Mouse (Mus musculus) liver, adult 2 months (tissue): ENCODE measurements around the gene Pnmal2. TPM values are rescaled to one million over a fixed set of nuclear protein-coding genes. Genes with fewer than 3 reads are reported as not detected.

Source experiments
- DNase-seq: peaks from one replicate; pipeline ENCODE4 v3.0.0-alpha.2; 2011; ENCODE audit warnings: low read depth, low spot score; ENCODE audit errors: extremely low read depth
- H3K27ac ChIP-seq: fragments of 200-500 bp; replicated peaks from 2 replicates; pipeline ENCODE4 v1.5.1; 2012; ENCODE audit warnings: low read depth, mild to moderate bottlenecking, control low read depth, inconsistent platforms, low read length; ENCODE audit not compliant: insufficient read depth
- H3K27me3 ChIP-seq: fragments of 200-500 bp; 2 replicates; pipeline ENCODE4 v1.6.1; 2012; ENCODE audit warnings: mild to moderate bottlenecking, moderate library complexity, low read length, inconsistent platforms; ENCODE audit not compliant: control insufficient read depth, insufficient read depth
- H3K36me3 ChIP-seq: fragments of 200-500 bp; 2 replicates; pipeline ENCODE4 v1.6.1; 2012; ENCODE audit warnings: low read length, inconsistent platforms; ENCODE audit not compliant: control insufficient read depth, insufficient read depth
- H3K4me1 ChIP-seq: fragments of 200-500 bp; 2 replicates; pipeline ENCODE4 v1.6.1; 2011; ENCODE audit warnings: low read length; ENCODE audit not compliant: control insufficient read depth, insufficient read depth
- H3K4me3 ChIP-seq: fragments of 200-500 bp; 2 replicates; pipeline ENCODE4 v1.5.1; 2011; ENCODE audit warnings: low read depth, mild to moderate bottlenecking, control low read depth, low read length, moderate library complexity; ENCODE audit not compliant: insufficient read depth
- H3K79me2 ChIP-seq: fragments of 200-500 bp; 2 replicates; pipeline ENCODE4 v1.6.1; 2012; ENCODE audit warnings: inconsistent platforms, mild to moderate bottlenecking, low read length, moderate library complexity; ENCODE audit not compliant: control insufficient read depth, insufficient read depth
- H3K9ac ChIP-seq: fragments of 200-500 bp; 2 replicates; pipeline ENCODE4 v1.6.1; 2012; ENCODE audit warnings: low read depth, mild to moderate bottlenecking, control low read depth, inconsistent platforms, low read length
- CTCF ChIP-seq: fragments of 200-500 bp; IDR thresholded peaks from 2 replicates; pipeline ENCODE4 v1.5.1; 2011; ENCODE audit warnings: low read depth, low read length, control low read depth
- POLR2A ChIP-seq: fragments of 200-500 bp; IDR thresholded peaks from 2 replicates; pipeline ENCODE4 v1.6.1; 2011; ENCODE audit warnings: low read length, control low read depth; ENCODE audit not compliant: insufficient read depth; ENCODE audit errors: extremely low read depth
- WGBS: fragments of 180-500 bp; shearing (Covaris S2); methylation state at CpG from one replicate; pipeline ENCODE4 v1.1.7; 2018; 5-methylcytosine and 5-hydroxymethylcytosine counted together
- polyA plus RNA-seq: library from polyadenylated mRNA; depleted of rRNA; stranded (reverse); fragments of >200 nt; gene quantifications from 2 replicates; pipeline ENCODE4 v1.2.3, GENCODE M21; 2012; rRNA removed
- total RNA-seq: library from RNA; depleted of rRNA; stranded (reverse); fragments of >200 nt; gene quantifications from 2 replicates; pipeline ENCODE4 v1.2.3, GENCODE M21; 2014; rRNA removed

Gene Pnmal2
- total and polyA plus RNA-seq, 2 experiments = under 0.01 to 0.02 TPM

- peak within 1 kb of the TSS; percentile 58; the same call in 1 of the 2 replicates for H3K4me3 ChIP-seq
- no peaks in the 10 kb centered on the region for H3K79me2 ChIP-seq
Measured at GRCm38 (mm10) chr7:16992451-16992807, 47.9 kb downstream of the Pnmal2 start, which contains the start of gene Ccdc8. Gene Ccdc8, plus strand, starts transcription at chr7:16992708.

DNA sequence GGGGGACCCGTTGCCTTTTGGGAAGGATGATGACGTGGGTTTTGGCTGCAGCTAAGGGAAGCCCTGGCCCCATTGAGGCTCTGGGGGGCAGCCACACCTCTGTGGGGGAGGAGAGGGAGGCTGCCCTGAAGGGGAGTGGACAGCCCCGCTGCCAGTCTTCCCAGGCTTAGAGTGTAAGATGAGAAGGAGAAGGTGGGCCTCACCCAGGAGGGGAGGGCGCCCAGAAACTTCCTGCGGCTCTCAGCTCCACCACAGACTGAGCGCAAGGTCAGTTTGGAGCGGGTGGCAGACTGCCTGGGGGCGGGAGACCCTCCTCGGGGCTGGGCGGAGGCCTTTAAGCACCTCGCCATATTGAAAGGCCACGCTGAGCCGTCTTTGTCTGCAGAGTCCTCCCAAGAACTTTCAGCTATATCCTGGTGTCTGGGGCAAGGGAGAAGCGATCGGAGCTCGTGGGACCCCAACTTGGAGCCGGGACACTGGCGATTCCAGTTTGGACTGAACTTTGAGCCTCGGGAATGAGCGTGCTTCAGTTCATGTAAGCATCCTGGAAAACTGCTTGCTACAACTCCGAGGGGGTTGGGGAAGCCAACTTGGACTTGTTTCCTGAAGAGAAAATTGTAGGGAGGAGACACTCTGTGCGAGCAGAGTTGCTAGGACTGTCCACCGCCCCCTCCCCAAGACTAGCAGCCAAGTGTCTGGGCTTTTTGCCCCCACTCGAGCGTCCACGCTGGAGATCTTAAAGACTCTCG is 49.3 kb downstream of the Pnmal2 start:
- TF ChIP-seq CTCF (no peak), POLR2A (no peak)
- Histone ChIP-seq H3K36me3 (no peaks in the 10 kb centered on the region), H3K79me2 (no peaks in the 10 kb centered on the region), H3K4me1 (no peaks in the 10 kb centered on the region; the same call in 1 of the 2 replicates), H3K9ac (peak overlapping the region; percentile 37), H3K27me3 (0 out of 2 replicates have a peak, but pooled peaks cover 3% of the 10 kb centered on the region), H3K27ac (no peak overlapping the region), H3K4me3 (peak overlapping the region; percentile 58)
- no peak for DNase-seq
- WGBS = 8% methylated on average over 27 of the region's 27 CpGs

More at GRCm38 (mm10) chr7:16992451-16992807, 47.9 kb downstream of the Pnmal2 start, which contains the start of gene Ccdc8:
- Histone ChIP-seq H3K27ac (no peak within 1 kb of the TSS), H3K36me3 (no peaks in the 10 kb centered on the region), H3K9ac (no peak within 1 kb of the TSS), H3K4me1 (no peaks in the 10 kb centered on the region), H3K27me3 (0 out of 2 replicates have a peak, but pooled peaks cover 3% of the 10 kb centered on the region)
- DNase-seq = no peak
- TF ChIP-seq CTCF (no peak), POLR2A (no peak)
- WGBS = 94% methylated on average over 5 of the region's 5 CpGs

- peak overlapping the region; percentile 58 for H3K4me3 ChIP-seq
- H3K4me1 ChIP-seq = peaks cover under 1% of the 10 kb centered on the region
- H3K27me3 ChIP-seq = 0 out of 2 replicates have a peak, but pooled peaks cover 3% of the 10 kb centered on the region
- TF ChIP-seq CTCF = no peak
- no peak for TF ChIP-seq POLR2A
- no peaks in the 10 kb centered on the region for H3K79me2 ChIP-seq
- H3K36me3 ChIP-seq = no peaks in the 10 kb centered on the region
- DNase-seq = no peak
- WGBS = 27% methylated on average over 20 of the region's 20 CpGs
- H3K9ac ChIP-seq = peak overlapping the region; percentile 37
- H3K27ac ChIP-seq = no peak overlapping the region
Measured at GRCm38 (mm10) chr7:16994400-16994799, 49.9 kb downstream of the Pnmal2 start.

DNA sequence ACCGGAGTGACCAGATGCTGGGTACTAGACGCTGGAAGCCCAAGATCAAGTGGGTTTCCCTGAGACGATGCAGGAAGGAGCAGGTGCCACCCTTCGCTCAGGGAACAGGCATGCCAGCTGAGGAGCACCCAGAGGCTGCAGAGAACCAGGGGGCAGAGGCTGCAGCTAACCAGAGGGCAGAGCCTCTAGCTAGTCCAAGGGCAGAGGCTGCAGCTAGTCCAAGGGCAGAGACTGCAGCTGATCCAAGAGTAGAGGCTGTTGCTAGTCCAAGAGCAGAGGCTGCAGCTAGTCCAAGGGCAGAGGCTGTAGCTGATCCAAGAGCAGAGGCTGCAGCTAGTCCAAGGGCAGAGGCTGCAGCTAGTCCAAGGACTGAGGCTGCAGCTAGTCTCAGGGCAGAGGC is 50.9 kb downstream of the Pnmal2 start:
- no peak overlapping the region for H3K9ac ChIP-seq
- H3K36me3 ChIP-seq = no peaks in the 10 kb centered on the region
- H3K27ac ChIP-seq = no peak overlapping the region
- H3K4me1 ChIP-seq = peaks cover 2% of the 10 kb centered on the region
- H3K27me3 ChIP-seq = 0 out of 2 replicates have a peak, but pooled peaks cover 3% of the 10 kb centered on the region
- WGBS = 94% methylated on average over 4 of the region's 4 CpGs
- TF ChIP-seq CTCF = no peak
- TF ChIP-seq POLR2A = no peak
- DNase-seq = no peak
- H3K79me2 ChIP-seq = no peaks in the 10 kb centered on the region
- no peak overlapping the region; the same call in 1 of the 2 replicates for H3K4me3 ChIP-seq

Other genes starting within 250 kb of the Pnmal2 start
- gene Ceacam9, start 222.8 kb upstream of the Pnmal2 start, total RNA-seq = not detected in 2 replicates
- not detected in 2 replicates for gene Ceacam9, start 222.8 kb upstream of the Pnmal2 start, polyA plus RNA-seq
- gene Ap2s1, start 206.3 kb upstream of the Pnmal2 start, total RNA-seq = 116 and 134 TPM in 2 replicates
- 171 and 195 TPM in 2 replicates for gene Ap2s1, start 206.3 kb upstream of the Pnmal2 start, polyA plus RNA-seq
- 1.8 and 3.4 TPM in 2 replicates for gene Slc1a5, start 163.3 kb upstream of the Pnmal2 start, total RNA-seq
- 2.6 and 4.2 TPM in 2 replicates for gene Slc1a5, start 163.3 kb upstream of the Pnmal2 start, polyA plus RNA-seq
- 18.7 and 26.3 TPM in 2 replicates for gene Strn4, start 128.8 kb upstream of the Pnmal2 start, total RNA-seq
- 39.5 and 52.7 TPM in 2 replicates for gene Strn4, start 128.8 kb upstream of the Pnmal2 start, polyA plus RNA-seq
- gene Fkrp, start 128.0 kb upstream of the Pnmal2 start, total RNA-seq = 5.5 and 6.3 TPM in 2 replicates
- gene Fkrp, start 128.0 kb upstream of the Pnmal2 start, polyA plus RNA-seq = 14.3 and 15.3 TPM in 2 replicates
- gene Prkd2, start 101.8 kb upstream of the Pnmal2 start, total RNA-seq = 2.5 and 5.1 TPM in 2 replicates
- gene Prkd2, start 101.8 kb upstream of the Pnmal2 start, polyA plus RNA-seq = 7.8 and 11.7 TPM in 2 replicates
- gene Dact3, start 69.4 kb upstream of the Pnmal2 start, total RNA-seq = under 0.01 and 0.20 TPM in 2 replicates
- 0.52 and 0.64 TPM in 2 replicates for gene Dact3, start 69.4 kb upstream of the Pnmal2 start, polyA plus RNA-seq
- gene Gng8, start 52.9 kb upstream of the Pnmal2 start, total RNA-seq = not detected in 2 replicates
- 0.25 and 0.26 TPM in 2 replicates for gene Gng8, start 52.9 kb upstream of the Pnmal2 start, polyA plus RNA-seq
- gene Ptgir, start 38.2 kb upstream of the Pnmal2 start, total RNA-seq = 0.07 and 0.09 TPM in 2 replicates
- 0.09 and 0.33 TPM in 2 replicates for gene Ptgir, start 38.2 kb upstream of the Pnmal2 start, polyA plus RNA-seq
- gene Calm3, start 20.6 kb upstream of the Pnmal2 start, total RNA-seq = 64.9 and 77.4 TPM in 2 replicates
- 72.0 and 78.1 TPM in 2 replicates for gene Calm3, start 20.6 kb upstream of the Pnmal2 start, polyA plus RNA-seq
- not detected in 2 replicates for gene Pnmal1, start 15.0 kb downstream of the Pnmal2 start, total RNA-seq
- not detected in 2 replicates for gene Pnmal1, start 15.0 kb downstream of the Pnmal2 start, polyA plus RNA-seq
- 0.07 TPM in 1 of 2 replicates, not detected in the other for gene Gm42372, start 38.4 kb downstream of the Pnmal2 start, total RNA-seq
- not detected in 2 replicates for gene Gm42372, start 38.4 kb downstream of the Pnmal2 start, polyA plus RNA-seq
- 0.40 and 0.46 TPM in 2 replicates for gene Ccdc8, start 48.0 kb downstream of the Pnmal2 start, total RNA-seq
- gene Ccdc8, start 48.0 kb downstream of the Pnmal2 start, polyA plus RNA-seq = 0.21 and 0.35 TPM in 2 replicates
- gene Ppp5c, start 83.2 kb downstream of the Pnmal2 start, total RNA-seq = 24.2 and 39.9 TPM in 2 replicates
- gene Ppp5c, start 83.2 kb downstream of the Pnmal2 start, polyA plus RNA-seq = 93.2 and 112 TPM in 2 replicates
- 0.07 and 0.09 TPM in 2 replicates for gene Hif3a, start 117.7 kb downstream of the Pnmal2 start, total RNA-seq
- gene Hif3a, start 117.7 kb downstream of the Pnmal2 start, polyA plus RNA-seq = 0.01 and 0.05 TPM in 2 replicates
- not detected in 2 replicates for gene Psg16, start 129.4 kb downstream of the Pnmal2 start, total RNA-seq
- not detected in 2 replicates for gene Psg16, start 129.4 kb downstream of the Pnmal2 start, polyA plus RNA-seq
- gene Ceacam3, start 205.6 kb downstream of the Pnmal2 start, total RNA-seq = not detected in 2 replicates
- not detected in 2 replicates for gene Ceacam3, start 205.6 kb downstream of the Pnmal2 start, polyA plus RNA-seq